Mouse (Mus musculus) stomach, postnatal 0 days (tissue): ENCODE data around the gene Csrnp1. TPM values are rescaled to one million over a fixed set of nuclear protein-coding genes. Genes with fewer than 3 reads are reported as not detected.

ENCODE experiments used
- ATAC-seq: fragments of 200-750 bp; cut with Nextera tagmentation; 2 replicates; pipeline ENCODE4 v1.8.0; 2017; ENCODE audit not compliant: low FRiP score, low TSS enrichment
- DNase-seq: peaks from one replicate; pipeline ENCODE4 v3.0.0-alpha.2; 2016; ENCODE audit warnings: low spot score
- H3K27ac ChIP-seq: fragments of 300-500 bp; sonication (generic); replicated peaks from 2 replicates; pipeline ENCODE4 v1.5.1; 2014; ENCODE audit warnings: mild to moderate bottlenecking, control low read depth
- H3K27me3 ChIP-seq: fragments of 300-500 bp; sonication (generic); 2 replicates; pipeline ENCODE4 v1.6.1; 2014; ENCODE audit warnings: low read length; ENCODE audit not compliant: control insufficient read depth, insufficient read depth
- H3K36me3 ChIP-seq: fragments of 300-500 bp; sonication (generic); 2 replicates; pipeline ENCODE4 v1.6.1; 2014; ENCODE audit warnings: low read length, mixed read lengths; ENCODE audit not compliant: control insufficient read depth, insufficient read depth
- H3K4me1 ChIP-seq: fragments of 300-500 bp; sonication (generic); replicated peaks from 2 replicates; pipeline ENCODE4 v1.6.1; 2014; ENCODE audit warnings: antibody characterized with exemption; ENCODE audit not compliant: control insufficient read depth, insufficient read depth
- H3K4me2 ChIP-seq: fragments of 300-500 bp; sonication (generic); replicated peaks from 2 replicates; pipeline ENCODE4 v1.6.1; 2014; ENCODE audit warnings: low read depth, mild to moderate bottlenecking, control low read depth, moderate library complexity
- H3K4me3 ChIP-seq: fragments of 300-500 bp; sonication (generic); 2 replicates; pipeline ENCODE4 v1.5.1; 2014; ENCODE audit warnings: low read depth, low read length, control low read depth
- H3K9ac ChIP-seq: fragments of 300-500 bp; sonication (generic); 2 replicates; pipeline ENCODE4 v1.6.1; 2014; ENCODE audit warnings: mild to moderate bottlenecking, low read length, control low read depth, mixed read lengths
- H3K9me3 ChIP-seq: fragments of 300-500 bp; sonication (generic); 2 replicates; pipeline ENCODE4 v1.6.1; 2016; ENCODE audit warnings: low read length; ENCODE audit not compliant: control insufficient read depth
- CTCF ChIP-seq: IDR thresholded peaks from 2 replicates; pipeline ENCODE4 v1.5.1; 2016; ENCODE audit warnings: antibody characterized with exemption, low read depth, mild to moderate bottlenecking, moderate library complexity
- EP300 ChIP-seq: optimal IDR thresholded peaks from 2 replicates; pipeline ENCODE3; 2016; ENCODE audit warnings: antibody characterized with exemption
- WGBS: fragments of 180-500 bp; shearing (Covaris S2); extraction: QIAGEN DNeasy Blood & Tissue Kit; methylation state at CpG from one replicate; pipeline ENCODE4 v1.1.7; 2014; 5-methylcytosine and 5-hydroxymethylcytosine counted together
- polyA plus RNA-seq: library from polyadenylated mRNA; unstranded; fragments of >200 nt; fragmentation: Nextera tagmentation; extraction: Ambion mirVana; gene quantifications from 2 replicates; pipeline ENCODE4 v1.2.1, GENCODE M21; 2015

The Csrnp1 gene
- polyA plus RNA-seq, 1 experiment from 2014 or later, result 5.5 TPM

DNA sequence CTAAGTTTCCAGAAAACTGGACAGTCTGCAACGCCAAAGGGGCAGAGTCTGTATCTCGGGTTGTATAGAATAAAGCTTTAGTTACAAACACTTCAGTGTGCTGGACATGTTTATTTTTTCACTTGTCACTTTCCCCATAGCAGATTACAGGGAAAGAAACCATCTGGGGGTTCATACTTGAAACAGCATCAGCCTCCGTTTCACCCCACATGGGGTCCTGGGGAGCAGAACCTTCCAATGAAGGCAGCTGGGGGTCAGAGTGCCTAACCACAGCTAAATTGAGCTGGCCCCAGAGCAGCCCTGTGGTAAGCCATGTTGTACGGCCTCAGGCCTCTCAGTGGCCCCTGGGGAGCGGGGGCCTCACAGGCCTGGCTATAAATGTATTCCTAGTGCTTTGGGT, 58.0 kb downstream of the Csrnp1 start:
- ATAC-seq (no peak), DNase-seq (no peak)
- Histone ChIP-seq H3K27me3 (no peaks in the 10 kb centered on the region), H3K4me3 (no peak overlapping the region), H3K36me3 (peaks cover 41% of the 10 kb centered on the region), H3K4me1 (no peaks in the 10 kb centered on the region), H3K9me3 (no peaks in the 10 kb centered on the region), H3K27ac (no peak overlapping the region), H3K4me2 (no peak overlapping the region), H3K9ac (no peak overlapping the region)
- TF ChIP-seq CTCF, result no peak
- TF ChIP-seq EP300, result no peak
- WGBS, result 55% methylated on average over 5 of the region's 5 CpGs

DNA sequence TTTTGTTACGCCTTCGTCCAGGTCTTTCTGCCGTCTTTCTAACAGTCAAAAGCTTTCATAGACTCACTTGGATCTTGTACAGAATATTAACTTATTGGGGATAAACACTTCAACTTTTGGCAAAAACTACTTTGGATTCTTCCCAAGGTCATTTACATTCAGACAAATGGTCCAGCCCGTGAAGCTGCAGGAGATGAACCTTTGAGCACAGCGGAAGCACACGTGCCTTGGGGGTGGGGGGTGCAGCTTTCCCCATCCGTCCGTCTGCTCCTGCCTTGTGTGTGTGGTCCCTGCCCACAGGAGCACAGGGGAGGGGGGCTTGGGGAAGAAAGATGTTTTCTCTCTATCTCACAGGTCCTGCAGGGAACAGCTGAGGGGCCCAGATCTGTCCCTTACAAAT, 58.7 kb downstream of the Csrnp1 start:
- TF ChIP-seq EP300, result no peak
- TF ChIP-seq CTCF, result no peak
- DNase-seq, result no peak
- H3K27me3 ChIP-seq, result no peaks in the 10 kb centered on the region
- no peak overlapping the region for H3K9ac ChIP-seq
- H3K9me3 ChIP-seq, result no peaks in the 10 kb centered on the region
- no peak overlapping the region for H3K4me3 ChIP-seq
- no peak for ATAC-seq
- no peak overlapping the region for H3K27ac ChIP-seq
- 52% methylated on average over 8 of the region's 8 CpGs for WGBS
- peaks cover 40% of the 10 kb centered on the region for H3K36me3 ChIP-seq
- H3K4me1 ChIP-seq, result no peaks in the 10 kb centered on the region
- H3K4me2 ChIP-seq, result no peak overlapping the region

DNA sequence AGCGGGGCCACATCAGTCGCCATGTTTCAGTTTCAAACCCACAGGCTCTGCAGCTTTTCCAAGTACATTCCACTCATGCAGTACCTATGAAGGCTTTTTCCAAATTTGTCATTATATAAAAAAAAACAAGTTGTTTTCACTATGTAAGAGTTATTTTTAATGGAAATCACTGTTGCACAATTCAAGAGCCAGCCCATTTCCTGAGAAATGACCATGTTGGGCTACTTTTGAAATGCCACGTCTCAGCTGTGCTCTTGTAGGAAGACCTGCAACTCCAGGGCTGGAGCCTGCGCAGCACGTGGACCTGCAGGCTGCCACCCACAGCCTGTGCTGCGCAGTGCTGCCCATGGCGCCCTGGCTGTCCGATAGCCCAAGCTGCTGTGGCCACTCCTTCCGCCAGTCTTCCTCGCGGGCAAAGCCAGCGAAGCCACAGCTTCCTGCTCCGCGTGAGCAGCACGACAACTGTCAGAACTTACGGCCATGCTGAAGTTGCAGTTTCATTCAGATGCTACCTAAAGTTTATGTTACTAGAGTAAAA, 59.3 kb downstream of the Csrnp1 start:
- no peak for ATAC-seq
- Histone ChIP-seq H3K9me3 (no peaks in the 10 kb centered on the region), H3K4me2 (no peak overlapping the region), H3K9ac (no peak overlapping the region), H3K27me3 (no peaks in the 10 kb centered on the region), H3K4me3 (no peak overlapping the region), H3K36me3 (peaks cover 40% of the 10 kb centered on the region), H3K4me1 (no peaks in the 10 kb centered on the region), H3K27ac (no peak overlapping the region)
- DNase-seq, result no peak
- 72% methylated on average over 16 of the region's 16 CpGs for WGBS
- TF ChIP-seq CTCF (no peak), EP300 (no peak)

DNA sequence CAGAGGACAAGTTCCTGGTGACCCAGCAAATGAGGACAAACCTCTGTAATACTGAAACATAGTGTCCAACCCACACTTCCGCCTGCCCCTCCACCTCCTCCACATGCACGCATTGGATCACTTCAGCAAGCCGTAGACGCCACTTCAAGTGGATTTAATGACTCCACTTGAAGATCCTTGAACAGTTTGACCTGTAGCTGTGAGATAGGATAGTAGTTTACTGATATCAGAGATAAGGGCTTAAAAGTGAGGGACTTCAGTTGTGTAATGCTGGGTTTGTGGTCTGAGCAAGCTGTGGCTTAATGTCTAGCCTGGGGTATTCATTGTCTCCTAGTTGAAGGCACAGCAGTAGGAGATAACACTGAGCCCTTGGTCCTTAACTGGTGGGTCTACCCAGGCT, 61.0 kb downstream of the Csrnp1 start:
- TF ChIP-seq CTCF (no peak), EP300 (no peak)
- Histone ChIP-seq H3K4me3 (no peak overlapping the region), H3K36me3 (peaks cover 40% of the 10 kb centered on the region), H3K4me1 (no peaks in the 10 kb centered on the region), H3K9ac (no peak overlapping the region), H3K9me3 (no peaks in the 10 kb centered on the region), H3K4me2 (no peak overlapping the region), H3K27ac (no peak overlapping the region), H3K27me3 (no peaks in the 10 kb centered on the region)
- WGBS, result 93% methylated on average over 4 of the region's 4 CpGs
- DNase-seq, result no peak
- no peak for ATAC-seq

Other genes with a start within 250 kb of the Csrnp1 start
- gene Scn11a, start 159.2 kb downstream of the Csrnp1 start, polyA plus RNA-seq, result 0.01 and 0.04 TPM in 2 replicates
- 16.2 and 17.2 TPM in 2 replicates for gene Wdr48, start 89.8 kb downstream of the Csrnp1 start, polyA plus RNA-seq
- 17.8 and 18.8 TPM in 2 replicates for gene Gorasp1, start 47.1 kb downstream of the Csrnp1 start, polyA plus RNA-seq
- 0.04 TPM in 2 replicates for gene Ttc21a, start 47.1 kb downstream of the Csrnp1 start, polyA plus RNA-seq
- gene Xirp1, start 38.9 kb upstream of the Csrnp1 start, polyA plus RNA-seq, result 0.05 and 0.11 TPM in 2 replicates
- gene Cx3cr1, start 85.2 kb upstream of the Csrnp1 start, polyA plus RNA-seq, result 8.6 and 9.5 TPM in 2 replicates
- 0.07 and 0.13 TPM in 2 replicates for gene Ccr8, start 107.5 kb upstream of the Csrnp1 start, polyA plus RNA-seq
- gene Slc25a38, start 125.7 kb upstream of the Csrnp1 start, polyA plus RNA-seq, result 16.3 and 18.2 TPM in 2 replicates
- gene Rpsa, start 143.0 kb upstream of the Csrnp1 start, polyA plus RNA-seq, result 941 and 957 TPM in 2 replicates
- 0.32 and 0.51 TPM in 2 replicates for gene Mobp, start 165.0 kb upstream of the Csrnp1 start, polyA plus RNA-seq